Comparison of ENCODE assay signal across 28 mouse cellular contexts in the genomic region with DNA sequence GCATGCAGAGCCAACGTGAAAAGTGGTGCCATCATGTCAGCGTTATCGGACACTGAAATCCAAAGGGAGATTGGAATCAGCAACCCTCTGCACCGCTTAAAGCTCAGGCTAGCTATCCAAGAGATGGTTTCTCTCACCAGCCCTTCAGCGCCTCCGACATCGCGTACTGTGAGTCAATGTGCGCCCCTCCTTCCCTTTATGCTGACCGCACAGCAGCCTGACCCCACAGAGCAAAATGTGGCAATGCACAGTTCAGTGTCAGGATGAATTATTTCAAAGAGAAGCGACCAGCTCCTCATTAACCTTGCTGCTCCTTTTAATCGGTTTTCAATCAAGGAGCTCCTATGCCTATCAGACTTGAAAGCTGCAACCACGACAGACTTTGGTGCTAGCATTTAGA.
A peak's percentile ranks its signal among the peaks of the same experiment; 100 is the strongest.
DNase-seq lines count a peak whose midpoint lies in the region; ATAC-seq and TF ChIP-seq lines count a peak whose summit lies in the region.
"Had no signal": no experiment of that assay in that cellular context is flagged by ENCODE, and none has a peak within 500 bp of the region (broad histone marks: within the 10 kb centered on the region; RNA-seq: fewer than 3 reads in every experiment).

No protein-coding gene starts in this region.

- no peak overlapping the region for H3K27ac ChIP-seq in hindbrain, embryonic 10.5 days
- no peak overlapping the region for H3K27ac ChIP-seq in hindbrain, postnatal 0 days
- no peak overlapping the region for H3K27ac ChIP-seq in midbrain, embryonic 12.5 days (replicated peaks)
- H3K27ac ChIP-seq in midbrain, embryonic 14.5 days (replicated peaks; ENCODE audit: low read depth, low read length): no peak overlapping the region
- H3K27ac ChIP-seq: heart, adult 2 months; heart, embryonic 13.5 days; kidney, embryonic 15.5 days; liver, embryonic 14.5 days; macrophage; stomach, embryonic 15.5 days had no signal

- H3K9me3 ChIP-seq in hindbrain, embryonic 10.5 days: no peaks in the 10 kb centered on the region
- no peaks in the 10 kb centered on the region for H3K9me3 ChIP-seq in hindbrain, postnatal 0 days (ENCODE audit: low read length)
- no peaks in the 10 kb centered on the region for H3K9me3 ChIP-seq in midbrain, embryonic 12.5 days
- no peaks in the 10 kb centered on the region for H3K9me3 ChIP-seq in midbrain, embryonic 14.5 days (ENCODE audit: control insufficient read depth, low read length)
- H3K9me3 ChIP-seq: heart, embryonic 13.5 days; kidney, embryonic 15.5 days; stomach, embryonic 15.5 days had no signal

- H3K4me2 ChIP-seq in hindbrain, postnatal 0 days (ENCODE audit: low read depth, low read length): no peak overlapping the region
- H3K4me2 ChIP-seq in midbrain, embryonic 12.5 days (replicated peaks): no peak overlapping the region; the same call in 1 of the 2 replicates
- H3K4me2 ChIP-seq in midbrain, embryonic 14.5 days (ENCODE audit: low read length): no peak overlapping the region
- H3K4me2 ChIP-seq: heart, embryonic 13.5 days; kidney, embryonic 15.5 days; stomach, embryonic 15.5 days had no signal

- peak; percentile 58 for DNase-seq in embryo, embryonic 10 days (ENCODE audit: low spot score)
- no peak for DNase-seq in embryo, embryonic 9.5 days (ENCODE audit: extremely low spot score)
- DNase-seq in hindbrain, embryonic 10.5 days (ENCODE audit: low spot score): peak; percentile 32
- DNase-seq in hindbrain, postnatal 0 days (ENCODE audit: low spot score): no peak
- no peak for DNase-seq in midbrain, embryonic 14.5 days
- DNase-seq in retina, postnatal 1 day: peak; percentile 59
- DNase-seq in adrenal gland, adult (ENCODE audit: inconsistent age in 2 of 2, low spot score in 1 of 2): no peak
- DNase-seq: adrenal gland, postnatal 14 days; cerebellum, adult 11-12 months; cerebellum, postnatal 10 days; heart, adult 2 months; heart, postnatal 10 days; kidney, adult 11 months; kidney, postnatal 25 days; liver; lung, adult 2 months; lung, postnatal 10 days; right cerebral cortex, postnatal 14 days had no signal

- ATAC-seq in hindbrain, postnatal 0 days: no peak
- ATAC-seq in midbrain, embryonic 12.5 days (ENCODE audit: low FRiP score, low read depth): peak; percentile 76
- no peak for ATAC-seq in midbrain, embryonic 14.5 days (ENCODE audit: low FRiP score, low TSS enrichment)
- ATAC-seq: forebrain, embryonic 16.5 days; inflammation-experienced regulatory T-cells, adult 6 months had no signal

- H3K4me1 ChIP-seq in hindbrain, embryonic 10.5 days (replicated peaks): peaks cover 8% of the 10 kb centered on the region
- H3K4me1 ChIP-seq in hindbrain, postnatal 0 days (ENCODE audit: insufficient read depth, low read length): no peaks in the 10 kb centered on the region
- H3K4me1 ChIP-seq in midbrain, embryonic 12.5 days: peaks cover 7% of the 10 kb centered on the region; the same call in 1 of the 2 replicates
- H3K4me1 ChIP-seq in midbrain, embryonic 14.5 days (ENCODE audit: control insufficient read depth, insufficient read depth, low read length): no peaks in the 10 kb centered on the region
- H3K4me1 ChIP-seq: heart, embryonic 13.5 days; kidney, embryonic 15.5 days; stomach, embryonic 15.5 days had no signal

- no peak overlapping the region for H3K4me3 ChIP-seq in hindbrain, embryonic 10.5 days
- H3K4me3 ChIP-seq in hindbrain, postnatal 0 days (ENCODE audit: low read length): no peak overlapping the region
- no peak overlapping the region for H3K4me3 ChIP-seq in midbrain, embryonic 12.5 days
- H3K4me3 ChIP-seq in midbrain, embryonic 14.5 days (replicated peaks; ENCODE audit: low read depth, low read length): no peak overlapping the region
- H3K4me3 ChIP-seq: erythroblast, embryonic 14.5 days; heart, adult 2 months; heart, embryonic 13.5 days; kidney, embryonic 15.5 days; stomach, embryonic 15.5 days had no signal

- WGBS in hindbrain, embryonic 10.5 days: 48% methylated on average over 13 of the region's 13 CpGs
- 34% methylated on average over 13 of the region's 13 CpGs for WGBS in hindbrain, postnatal 0 days
- WGBS in midbrain, embryonic 12.5 days: 45% methylated on average over 13 of the region's 13 CpGs
- 40% methylated on average over 13 of the region's 13 CpGs for WGBS in midbrain, embryonic 14.5 days

- H3K36me3 ChIP-seq in hindbrain, embryonic 10.5 days: no peaks in the 10 kb centered on the region
- H3K36me3 ChIP-seq in hindbrain, postnatal 0 days (ENCODE audit: insufficient read depth, low read length): no peaks in the 10 kb centered on the region
- H3K36me3 ChIP-seq in midbrain, embryonic 12.5 days: no peaks in the 10 kb centered on the region
- 0 out of 2 replicates have a peak, but pooled peaks cover 5% of the 10 kb centered on the region for H3K36me3 ChIP-seq in midbrain, embryonic 14.5 days (ENCODE audit: control insufficient read depth, insufficient read depth, low read length)
- H3K36me3 ChIP-seq: heart, embryonic 13.5 days; kidney, embryonic 15.5 days; stomach, embryonic 15.5 days had no signal

- H3K27me3 ChIP-seq in hindbrain, embryonic 10.5 days (ENCODE audit: insufficient read depth, poor library complexity, severe bottlenecking): no peaks in the 10 kb centered on the region
- H3K27me3 ChIP-seq in hindbrain, postnatal 0 days (ENCODE audit: insufficient read depth, low read length): no peaks in the 10 kb centered on the region
- H3K27me3 ChIP-seq in midbrain, embryonic 12.5 days: no peaks in the 10 kb centered on the region
- no peaks in the 10 kb centered on the region for H3K27me3 ChIP-seq in midbrain, embryonic 14.5 days (ENCODE audit: control insufficient read depth, insufficient read depth, low read length)
- H3K27me3 ChIP-seq: CH12.LX; heart, embryonic 13.5 days; kidney, embryonic 15.5 days; stomach, embryonic 15.5 days had no signal

- H3K9ac ChIP-seq in hindbrain, postnatal 0 days (replicated peaks; ENCODE audit: low read length): no peak overlapping the region
- no peak overlapping the region for H3K9ac ChIP-seq in midbrain, embryonic 12.5 days (replicated peaks)
- H3K9ac ChIP-seq in midbrain, embryonic 14.5 days (replicated peaks; ENCODE audit: low read length): no peak overlapping the region
- H3K9ac ChIP-seq: heart, embryonic 13.5 days; kidney, embryonic 15.5 days; liver, embryonic 14.5 days; stomach, embryonic 15.5 days had no signal

- TF ChIP-seq CTCF in hindbrain, postnatal 0 days (IDR thresholded peaks at IDR 0.05; ENCODE audit: low read depth): no peak

Comparison
In these comparisons a context has a peak if more than half of its experiments do, and no peak if none do; other contexts are left out.
1. DNase-seq: peak in embryo, embryonic 10 days (single experiment), hindbrain, embryonic 10.5 days (single experiment) and retina, postnatal 1 day (single experiment); none in embryo, embryonic 9.5 days (single experiment), hindbrain, postnatal 0 days (single experiment), midbrain, embryonic 14.5 days (single experiment) and adrenal gland, adult (0 of 2).